Mouse (Mus musculus) intestine, postnatal 0 days (tissue): ENCODE data around the gene Tstd2. TPM values are rescaled to one million over a fixed set of nuclear protein-coding genes. Genes with fewer than 3 reads are reported as not detected.

Source experiments
- ATAC-seq: fragments of 200-750 bp; cut with Nextera tagmentation; 2 replicates; pipeline ENCODE4 v1.8.0; 2017; ENCODE audit warnings: mild to moderate bottlenecking, moderate TSS enrichment, moderate library complexity
- H3K27ac ChIP-seq: fragments of 300-500 bp; sonication (generic); 2 replicates; pipeline ENCODE4 v1.5.1; 2014; ENCODE audit warnings: mild to moderate bottlenecking, low read depth, low read length, moderate library complexity
- H3K27me3 ChIP-seq: fragments of 300-500 bp; sonication (generic); replicated peaks from 2 replicates; pipeline ENCODE4 v1.6.1; 2014; ENCODE audit warnings: low read length, mixed read lengths; ENCODE audit not compliant: control insufficient read depth, insufficient read depth
- H3K36me3 ChIP-seq: fragments of 300-500 bp; sonication (generic); 2 replicates; pipeline ENCODE4 v1.6.1; 2014; ENCODE audit warnings: mild to moderate bottlenecking, moderate library complexity; ENCODE audit not compliant: control insufficient read depth, insufficient read depth
- H3K4me1 ChIP-seq: fragments of 300-500 bp; sonication (generic); replicated peaks from 2 replicates; pipeline ENCODE4 v1.6.1; 2014; ENCODE audit warnings: antibody characterized with exemption, low read length, mixed read lengths; ENCODE audit not compliant: control insufficient read depth, insufficient read depth
- H3K4me2 ChIP-seq: fragments of 300-500 bp; sonication (generic); replicated peaks from 2 replicates; pipeline ENCODE4 v1.6.1; 2014; ENCODE audit warnings: low read depth, mild to moderate bottlenecking, moderate library complexity
- H3K4me3 ChIP-seq: fragments of 300-500 bp; sonication (generic); 2 replicates; pipeline ENCODE4 v1.5.1; 2014; ENCODE audit warnings: low read depth, low read length
- H3K9ac ChIP-seq: fragments of 300-500 bp; sonication (generic); 2 replicates; pipeline ENCODE4 v1.6.1; 2014; ENCODE audit warnings: mild to moderate bottlenecking, low read depth, low read length
- H3K9me3 ChIP-seq: fragments of 300-500 bp; sonication (generic); 2 replicates; pipeline ENCODE4 v1.6.1; 2016; ENCODE audit warnings: mixed run types; ENCODE audit not compliant: control insufficient read depth
- CTCF ChIP-seq: sonication (generic); IDR thresholded peaks from 2 replicates; pipeline ENCODE4 v1.5.1; 2016; ENCODE audit warnings: low read depth, mild to moderate bottlenecking, control low read depth, antibody characterized with exemption, moderate library complexity
- WGBS: fragments of 180-500 bp; shearing (Covaris S2); extraction: QIAGEN DNeasy Blood & Tissue Kit; methylation state at CpG from one replicate; pipeline ENCODE4 v1.1.7; 2014; 5-methylcytosine and 5-hydroxymethylcytosine counted together
- polyA plus RNA-seq: library from polyadenylated mRNA; unstranded; fragments of >200 nt; fragmentation: Nextera tagmentation; extraction: Ambion mirVana; gene quantifications from 2 replicates; pipeline ENCODE4 v1.2.1, GENCODE M21; 2015

The Tstd2 gene
- polyA plus RNA-seq, 1 experiment from 2014 or later = 10.4 TPM

- no peak overlapping the region for H3K9ac ChIP-seq
- no peaks in the 10 kb centered on the region; the same call in 1 of the 2 replicates for H3K4me1 ChIP-seq
- ATAC-seq = no peak
- WGBS = 92% methylated on average over 12 of the region's 12 CpGs
- no peak for TF ChIP-seq CTCF
- no peak overlapping the region for H3K4me2 ChIP-seq
- H3K27ac ChIP-seq = no peak overlapping the region
- H3K9me3 ChIP-seq = no peaks in the 10 kb centered on the region
- no peaks in the 10 kb centered on the region for H3K27me3 ChIP-seq
- peaks cover 59% of the 10 kb centered on the region for H3K36me3 ChIP-seq
- H3K4me3 ChIP-seq = no peak overlapping the region
Observed at GRCm38 (mm10) chr4:46151903-46152544, 13.5 kb upstream of the Tstd2 start.

GRCm38 (mm10) chr4:46146881-46147280 is 8.4 kb upstream of the Tstd2 start:
- H3K4me3 ChIP-seq = no peak overlapping the region
- no peaks in the 10 kb centered on the region for H3K27me3 ChIP-seq
- H3K9ac ChIP-seq = no peak overlapping the region
- H3K9me3 ChIP-seq = no peaks in the 10 kb centered on the region
- WGBS = 82% methylated on average over 1 of the region's 1 CpGs
- ATAC-seq = no peak
- no peak overlapping the region for H3K4me2 ChIP-seq
- H3K36me3 ChIP-seq = peaks cover 24% of the 10 kb centered on the region
- H3K27ac ChIP-seq = no peak overlapping the region
- no peaks in the 10 kb centered on the region; the same call in 1 of the 2 replicates for H3K4me1 ChIP-seq
- TF ChIP-seq CTCF = no peak

DNA sequence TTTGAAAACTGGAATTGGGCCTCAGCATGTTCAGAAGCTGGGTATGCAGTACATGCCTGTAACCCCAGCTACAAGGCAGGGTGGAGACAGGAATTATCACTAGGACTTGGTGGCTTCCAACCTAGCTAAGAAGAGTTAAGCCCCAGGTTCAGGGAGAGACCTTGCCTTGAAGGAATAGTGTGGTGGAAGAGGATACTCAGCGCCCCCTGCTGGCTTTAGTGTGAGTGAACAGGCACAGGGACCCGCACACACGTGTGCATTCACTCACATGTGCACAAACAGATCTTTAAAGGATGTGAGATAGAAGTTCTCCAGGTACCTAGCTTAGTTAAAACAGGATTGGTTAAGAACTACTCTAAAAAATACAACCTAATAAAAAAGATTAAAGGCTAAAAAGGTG is 5.8 kb upstream of the Tstd2 start:
- peaks cover 8% of the 10 kb centered on the region for H3K36me3 ChIP-seq
- H3K27me3 ChIP-seq = no peaks in the 10 kb centered on the region
- H3K27ac ChIP-seq = no peak overlapping the region
- peak; percentile 62 for TF ChIP-seq CTCF
- no peaks in the 10 kb centered on the region; the same call in 1 of the 2 replicates for H3K4me1 ChIP-seq
- H3K4me2 ChIP-seq = no peak overlapping the region
- H3K9ac ChIP-seq = no peak overlapping the region
- ATAC-seq = no peak
- WGBS = 73% methylated on average over 3 of the region's 3 CpGs
- H3K4me3 ChIP-seq = no peak overlapping the region
- H3K9me3 ChIP-seq = no peaks in the 10 kb centered on the region

DNA sequence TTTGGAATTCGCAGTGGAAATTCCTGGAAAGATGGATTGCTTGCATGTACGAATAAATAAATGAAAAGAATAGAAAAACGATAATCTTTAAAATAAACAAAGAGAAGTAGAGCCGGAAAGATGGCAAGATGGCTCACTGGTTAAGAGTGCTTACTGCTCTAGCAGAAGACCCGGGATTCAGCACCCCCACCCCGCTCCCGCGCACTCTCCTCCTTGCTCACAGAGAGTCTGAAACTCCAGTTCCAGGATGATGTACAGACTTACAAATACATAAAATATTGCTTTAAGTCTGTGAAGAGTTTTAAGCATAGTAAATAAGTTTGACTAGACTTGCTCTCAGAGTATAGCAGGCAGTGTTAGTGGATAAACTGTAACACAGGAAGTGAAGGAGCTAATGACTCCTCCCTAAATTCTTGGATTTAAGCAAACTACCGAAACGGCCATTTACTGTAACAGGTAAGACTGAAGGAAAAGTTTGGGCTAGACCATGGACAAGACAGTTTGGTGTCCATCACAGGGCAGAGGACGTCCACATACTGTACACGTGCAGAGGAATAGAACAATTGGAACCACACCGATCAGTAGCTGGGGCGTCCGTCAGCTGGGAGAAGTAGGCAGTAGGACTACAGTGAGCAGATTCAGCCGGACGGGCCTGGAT is 736 bp downstream of the Tstd2 start:
- H3K4me1 ChIP-seq = no peaks in the 10 kb centered on the region; the same call in 1 of the 2 replicates
- no peak for TF ChIP-seq CTCF
- H3K36me3 ChIP-seq = peaks cover 20% of the 10 kb centered on the region
- peak overlapping the region; percentile 74 for H3K4me2 ChIP-seq
- peak overlapping the region; percentile 92 for H3K4me3 ChIP-seq
- peak overlapping the region; percentile 99 for H3K27ac ChIP-seq
- H3K27me3 ChIP-seq = no peaks in the 10 kb centered on the region
- peak; percentile 48; the same call in 1 of the 2 replicates for ATAC-seq
- H3K9ac ChIP-seq = peak overlapping the region; percentile 88
- 3% methylated on average over 17 of the region's 17 CpGs for WGBS
- H3K9me3 ChIP-seq = no peaks in the 10 kb centered on the region

DNA sequence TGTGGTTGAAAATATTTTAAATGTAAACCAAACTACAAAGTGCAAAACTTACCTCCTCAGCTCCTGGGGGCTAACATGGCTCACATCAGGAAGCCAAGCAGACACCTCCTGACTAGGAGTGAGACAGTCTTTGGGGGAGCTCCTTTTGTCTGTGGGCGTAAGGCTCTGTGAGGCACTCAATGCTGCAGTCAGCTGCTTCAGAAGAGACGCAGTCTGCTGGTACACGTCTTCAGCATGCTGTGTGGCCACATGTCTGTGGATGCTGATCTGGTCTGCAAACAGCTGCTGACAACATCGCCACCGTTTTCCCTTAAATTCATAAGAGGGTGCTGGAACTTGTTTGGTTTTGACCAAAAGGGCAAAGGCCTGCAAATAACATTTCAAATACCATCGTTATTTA is 6.7 kb downstream of the Tstd2 start:
- ATAC-seq = no peak
- peaks cover 63% of the 10 kb centered on the region for H3K36me3 ChIP-seq
- H3K27me3 ChIP-seq = no peaks in the 10 kb centered on the region

GRCm38 (mm10) chr4:46130221-46130620 is 8.3 kb downstream of the Tstd2 start:
- no peak for ATAC-seq
- no peaks in the 10 kb centered on the region for H3K4me1 ChIP-seq
- H3K9me3 ChIP-seq = no peaks in the 10 kb centered on the region
- no peaks in the 10 kb centered on the region for H3K27me3 ChIP-seq
- H3K4me3 ChIP-seq = no peak overlapping the region
- H3K27ac ChIP-seq = no peak overlapping the region
- 64% methylated on average over 3 of the region's 3 CpGs for WGBS
- H3K36me3 ChIP-seq = peaks cover 73% of the 10 kb centered on the region
- no peak overlapping the region for H3K9ac ChIP-seq
- no peak overlapping the region for H3K4me2 ChIP-seq
- peak; percentile 86 for TF ChIP-seq CTCF

More for the DNA sequence above, 6.7 kb downstream of the Tstd2 start:
- Histone ChIP-seq H3K9ac (no peak overlapping the region), H3K9me3 (no peaks in the 10 kb centered on the region), H3K4me2 (no peak overlapping the region), H3K27ac (no peak overlapping the region), H3K4me3 (no peak overlapping the region), H3K4me1 (no peaks in the 10 kb centered on the region; the same call in 1 of the 2 replicates)
- WGBS = 84% methylated on average over 6 of the region's 6 CpGs
- TF ChIP-seq CTCF = no peak
